Mouse (Mus musculus): Measurements from ENCODE around the gene Hmga2. TPM values are rescaled to one million over a fixed set of nuclear protein-coding genes. Genes with fewer than 3 reads are reported as not detected.
A peak's percentile ranks its signal among the peaks of the same experiment; 100 is the strongest.

Hmga2 gene
- polyA plus RNA-seq, 1 experiment from 2014 or later: 115 TPM

GRCm38 (mm10) chr10:120397211-120397631 is 79.0 kb downstream of the Hmga2 start:
- peak overlapping the region; percentile 22; the same call in 1 of the 2 replicates for H3K27ac ChIP-seq
- H3K4me3 ChIP-seq: no peak overlapping the region
- H3K36me3 ChIP-seq (replicated peaks): peaks cover 78% of the 10 kb centered on the region
- no peaks in the 10 kb centered on the region for H3K9me3 ChIP-seq
- H3K4me1 ChIP-seq: peaks cover 84% of the 10 kb centered on the region
- no peak for DNase-seq (ENCODE audit: extremely low spot score, low spot score)
- no peaks in the 10 kb centered on the region for H3K27me3 ChIP-seq (ENCODE audit: poor library complexity, severe bottlenecking)
- 79% methylated on average over 17 of the region's 17 CpGs for WGBS

GRCm38 (mm10) chr10:120395550-120395949 is 80.7 kb downstream of the Hmga2 start:
- WGBS: 91% methylated on average over 6 of the region's 6 CpGs
- H3K4me3 ChIP-seq: no peak overlapping the region
- no peak for DNase-seq (ENCODE audit: extremely low spot score, low spot score)
- no peak overlapping the region for H3K27ac ChIP-seq
- no peaks in the 10 kb centered on the region for H3K9me3 ChIP-seq
- no peaks in the 10 kb centered on the region for H3K27me3 ChIP-seq (ENCODE audit: poor library complexity, severe bottlenecking)
- peaks cover 84% of the 10 kb centered on the region for H3K4me1 ChIP-seq
- H3K36me3 ChIP-seq (replicated peaks): peaks cover 67% of the 10 kb centered on the region

GRCm38 (mm10) chr10:120394740-120395139 is 81.5 kb downstream of the Hmga2 start:
- Histone ChIP-seq H3K9me3 (no peaks in the 10 kb centered on the region), H3K27me3 (ENCODE audit: poor library complexity, severe bottlenecking) (no peaks in the 10 kb centered on the region), H3K36me3 (replicated peaks) (peaks cover 59% of the 10 kb centered on the region), H3K4me1 (peaks cover 84% of the 10 kb centered on the region), H3K27ac (no peak overlapping the region), H3K4me3 (no peak overlapping the region)
- no peak for DNase-seq (ENCODE audit: extremely low spot score, low spot score)
- 93% methylated on average over 9 of the region's 9 CpGs for WGBS

- peak overlapping the region; percentile 74 for H3K27ac ChIP-seq
- no peaks in the 10 kb centered on the region for H3K9me3 ChIP-seq
- WGBS: 40% methylated on average over 14 of the region's 14 CpGs
- H3K4me1 ChIP-seq: peaks cover 82% of the 10 kb centered on the region
- peak overlapping the region; percentile 2; the same call in 1 of the 2 replicates for H3K4me3 ChIP-seq
- H3K36me3 ChIP-seq (replicated peaks): peaks cover 39% of the 10 kb centered on the region
- DNase-seq (ENCODE audit: extremely low spot score, low spot score): no peak
- no peaks in the 10 kb centered on the region for H3K27me3 ChIP-seq (ENCODE audit: poor library complexity, severe bottlenecking)
Measured at GRCm38 (mm10) chr10:120391971-120392716, 84.1 kb downstream of the Hmga2 start.

- H3K27me3 ChIP-seq (ENCODE audit: poor library complexity, severe bottlenecking): no peaks in the 10 kb centered on the region
- WGBS: 27% methylated on average over 28 of the region's 28 CpGs
- H3K4me3 ChIP-seq: peak overlapping the region; percentile 11; the same call in 1 of the 2 replicates
- no peaks in the 10 kb centered on the region for H3K9me3 ChIP-seq
- DNase-seq (ENCODE audit: extremely low spot score, low spot score): no peak
- peaks cover 87% of the 10 kb centered on the region for H3K4me1 ChIP-seq
- H3K36me3 ChIP-seq (replicated peaks): peaks cover 40% of the 10 kb centered on the region
- H3K27ac ChIP-seq: peak overlapping the region; percentile 74
Measured at GRCm38 (mm10) chr10:120390912-120391835, 85.1 kb downstream of the Hmga2 start.

GRCm38 (mm10) chr10:120389707-120390106 is 86.6 kb downstream of the Hmga2 start:
- Histone ChIP-seq H3K36me3 (replicated peaks) (peaks cover 50% of the 10 kb centered on the region), H3K9me3 (no peaks in the 10 kb centered on the region), H3K4me1 (peaks cover 99% of the 10 kb centered on the region), H3K27ac (0 out of 2 replicates have a peak overlapping the region, but pooled peaks have one; percentile 27), H3K27me3 (ENCODE audit: poor library complexity, severe bottlenecking) (no peaks in the 10 kb centered on the region), H3K4me3 (no peak overlapping the region)
- no peak for DNase-seq (ENCODE audit: extremely low spot score, low spot score)
- whole genome bisulfite sequencing: 65% methylated on average over 6 of the region's 6 CpGs

- 46% methylated on average over 10 of the region's 10 CpGs for WGBS
- Histone ChIP-seq H3K27me3 (ENCODE audit: poor library complexity, severe bottlenecking) (no peaks in the 10 kb centered on the region), H3K9me3 (no peaks in the 10 kb centered on the region), H3K36me3 (replicated peaks) (peaks cover 50% of the 10 kb centered on the region), H3K4me1 (peaks cover 99% of the 10 kb centered on the region), H3K27ac (peak overlapping the region; percentile 74), H3K4me3 (no peak overlapping the region)
- no peak for DNase-seq (ENCODE audit: extremely low spot score, low spot score)
Measured at GRCm38 (mm10) chr10:120388966-120389365, 87.3 kb downstream of the Hmga2 start.

- Histone ChIP-seq H3K4me1 (peaks cover 99% of the 10 kb centered on the region), H3K4me3 (no peak overlapping the region), H3K36me3 (replicated peaks) (peaks cover 51% of the 10 kb centered on the region), H3K27me3 (ENCODE audit: poor library complexity, severe bottlenecking) (no peaks in the 10 kb centered on the region), H3K27ac (peak overlapping the region; percentile 74), H3K9me3 (no peaks in the 10 kb centered on the region)
- DNase-seq (ENCODE audit: extremely low spot score, low spot score): no peak
- WGBS: 55% methylated on average over 8 of the region's 8 CpGs
Measured at GRCm38 (mm10) chr10:120388400-120388871, 87.8 kb downstream of the Hmga2 start.

GRCm38 (mm10) chr10:120387105-120387504 is 89.2 kb downstream of the Hmga2 start:
- H3K4me1 ChIP-seq: peaks cover 87% of the 10 kb centered on the region
- no peaks in the 10 kb centered on the region for H3K9me3 ChIP-seq

GRCm38 (mm10) chr10:120384797-120385600 is 91.3 kb downstream of the Hmga2 start:
- no peak for DNase-seq (ENCODE audit: extremely low spot score, low spot score)
- Histone ChIP-seq H3K4me1 (peaks cover 66% of the 10 kb centered on the region), H3K4me3 (no peak overlapping the region), H3K27me3 (ENCODE audit: poor library complexity, severe bottlenecking) (no peaks in the 10 kb centered on the region), H3K36me3 (replicated peaks) (peaks cover 61% of the 10 kb centered on the region), H3K27ac (no peak overlapping the region), H3K9me3 (no peaks in the 10 kb centered on the region)
- WGBS: 73% methylated on average over 10 of the region's 10 CpGs

More at GRCm38 (mm10) chr10:120387105-120387504, 89.2 kb downstream of the Hmga2 start:
- Histone ChIP-seq H3K27ac (no peak overlapping the region), H3K36me3 (replicated peaks) (peaks cover 50% of the 10 kb centered on the region), H3K4me3 (no peak overlapping the region), H3K27me3 (ENCODE audit: poor library complexity, severe bottlenecking) (no peaks in the 10 kb centered on the region)
- DNase-seq (ENCODE audit: extremely low spot score, low spot score): no peak
- WGBS: 66% methylated on average over 8 of the region's 8 CpGs

- DNase-seq (ENCODE audit: extremely low spot score, low spot score): no peak
- H3K9me3 ChIP-seq: no peaks in the 10 kb centered on the region
- peaks cover 70% of the 10 kb centered on the region for H3K36me3 ChIP-seq (replicated peaks)
- H3K4me1 ChIP-seq: peaks cover 61% of the 10 kb centered on the region
- no peak overlapping the region for H3K27ac ChIP-seq
- H3K4me3 ChIP-seq: no peak overlapping the region
- WGBS: 86% methylated on average over 7 of the region's 7 CpGs
- H3K27me3 ChIP-seq (ENCODE audit: poor library complexity, severe bottlenecking): no peaks in the 10 kb centered on the region
Measured at GRCm38 (mm10) chr10:120384040-120384439, 92.2 kb downstream of the Hmga2 start.

- Histone ChIP-seq H3K27ac (peak overlapping the region; percentile 26; the same call in 1 of the 2 replicates), H3K4me1 (peaks cover 47% of the 10 kb centered on the region), H3K27me3 (ENCODE audit: poor library complexity, severe bottlenecking) (no peaks in the 10 kb centered on the region), H3K36me3 (replicated peaks) (peaks cover 73% of the 10 kb centered on the region), H3K4me3 (no peak overlapping the region), H3K9me3 (no peaks in the 10 kb centered on the region)
- 93% methylated on average over 3 of the region's 3 CpGs for WGBS
- no peak for DNase-seq (ENCODE audit: extremely low spot score, low spot score)
Measured at GRCm38 (mm10) chr10:120377795-120378194, 98.5 kb downstream of the Hmga2 start.
